Mouse (Mus musculus): ENCODE results near the gene Cnot11. TPM values are rescaled to one million over a fixed set of nuclear protein-coding genes. Genes with fewer than 3 reads are reported as not detected.
A peak's percentile ranks its signal among the peaks of the same experiment; 100 is the strongest.

Cnot11 gene
- polyA plus RNA-seq, 1 experiment = 16.8 TPM

DNA sequence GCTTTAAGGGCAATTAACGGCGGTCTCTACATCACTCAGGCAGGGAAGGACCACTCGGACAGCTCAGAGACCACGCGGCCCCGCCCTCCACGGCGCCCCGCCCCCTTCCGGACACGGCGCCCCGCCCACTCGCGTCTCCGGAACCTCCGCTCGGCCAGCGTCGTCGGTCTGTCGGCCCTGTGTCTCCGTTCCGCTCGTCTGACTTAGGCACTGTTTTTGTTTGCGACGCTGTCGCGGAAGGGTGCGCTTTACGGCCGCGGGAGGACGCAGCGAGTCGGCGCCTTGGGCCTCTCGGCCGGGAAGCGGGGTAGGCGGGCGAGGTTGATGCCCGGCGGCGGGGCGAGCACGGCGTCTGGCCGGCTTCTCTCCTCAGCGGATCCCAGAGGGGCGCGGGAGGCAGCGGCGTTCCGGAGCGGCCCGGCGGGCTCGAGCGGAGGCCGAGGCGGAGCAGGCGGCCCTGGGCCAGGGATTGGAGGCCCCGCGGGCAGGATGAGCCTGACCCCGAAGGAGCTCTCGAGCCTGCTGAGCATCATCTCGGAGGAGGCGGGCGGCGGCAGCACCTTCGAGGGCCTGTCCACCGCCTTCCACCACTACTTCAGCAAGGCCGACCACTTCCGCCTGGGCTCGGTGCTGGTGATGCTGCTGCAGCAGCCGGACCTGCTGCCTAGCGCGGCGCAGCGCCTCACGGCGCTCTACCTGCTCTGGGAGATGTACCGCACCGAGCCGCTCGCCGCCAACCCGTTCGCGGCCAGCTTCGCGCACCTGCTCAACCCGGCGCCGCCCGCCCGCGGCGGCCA lies 921 bp downstream of the Cnot11 start:
- Histone ChIP-seq H3K4me3 (peak overlapping the region; percentile 41), H3K4me2 (ENCODE audit: low read depth) (peak overlapping the region; percentile 98), H3K36me3 (ENCODE audit: control insufficient read depth, insufficient read depth) (peaks cover 24% of the 10 kb centered on the region), H3K27me3 (ENCODE audit: control insufficient read depth, insufficient read depth, insufficient read length) (no peaks in the 10 kb centered on the region), H3ac (ENCODE audit: control insufficient read depth, insufficient read length) (peak overlapping the region; percentile 60), H3K79me2 (ENCODE audit: control insufficient read depth, insufficient read depth) (peaks cover 14% of the 10 kb centered on the region)
- TF ChIP-seq POLR2A (IDR thresholded peaks at IDR 0.05; ENCODE audit: insufficient read length, low read depth) (peak; percentile 78), TCF12 (IDR thresholded peaks at IDR 0.05; ENCODE audit: insufficient read depth, poor library complexity, severe bottlenecking) (no peak), MYOD1 (IDR thresholded peaks at IDR 0.05; ENCODE audit: control insufficient read depth in 1 of 3, insufficient read length in 2 of 3, low read depth in 2 of 3) (peak in 1 of 3 experiments; percentile 3), USF1 (IDR thresholded peaks at IDR 0.05; ENCODE audit: low read depth) (no peak), E2F4 (IDR thresholded peaks at IDR 0.05; ENCODE audit: insufficient read depth) (no peak), POLR2AphosphoS2 (IDR thresholded peaks at IDR 0.05; ENCODE audit: insufficient read length, low read depth) (peak; percentile 63), REST (IDR thresholded peaks at IDR 0.05; ENCODE audit: insufficient read depth, insufficient read length) (no peak), TCF3 (IDR thresholded peaks at IDR 0.05; ENCODE audit: insufficient read length, low read depth) (no peak), CEBPB (IDR thresholded peaks at IDR 0.05; ENCODE audit: insufficient read depth, poor library complexity, severe bottlenecking) (no peak), MAX (IDR thresholded peaks at IDR 0.05; ENCODE audit: low read depth) (no peak), MYOG (IDR thresholded peaks at IDR 0.05; ENCODE audit: control insufficient read depth in 1 of 3, insufficient read depth in 1 of 3, insufficient read length in 2 of 3, low read depth in 2 of 3) (peak in 1 of 3 experiments; percentile 42), SRF (IDR thresholded peaks at IDR 0.05; ENCODE audit: control insufficient read depth, insufficient read length, low read depth) (no peak)

DNA sequence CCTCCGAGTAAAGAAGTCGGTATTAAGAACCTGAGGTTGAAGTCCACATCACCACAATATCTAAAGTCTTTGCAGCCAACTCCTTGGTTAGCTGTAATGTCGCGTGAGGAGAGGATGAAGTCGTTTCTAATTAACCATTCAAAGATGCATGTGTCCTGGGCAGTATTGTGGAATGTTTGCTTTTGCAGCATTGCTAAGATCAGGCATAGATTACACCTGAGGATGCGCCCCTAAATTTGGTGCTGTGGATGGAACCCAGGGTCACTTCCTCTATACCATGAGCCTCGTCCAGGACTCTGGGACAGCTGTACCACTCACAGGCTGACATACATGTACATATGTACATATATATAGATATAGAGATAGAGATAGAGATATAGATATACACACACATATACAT lies 1.9 kb downstream of the Cnot11 start:
- peak overlapping the region; percentile 98 for H3K4me2 ChIP-seq (ENCODE audit: low read depth)
- TF ChIP-seq MYOG (IDR thresholded peaks at IDR 0.05; ENCODE audit: control insufficient read depth in 1 of 3, insufficient read depth in 1 of 3, insufficient read length in 2 of 3, low read depth in 2 of 3) = no peak
- no peak for TF ChIP-seq USF1 (IDR thresholded peaks at IDR 0.05; ENCODE audit: low read depth)
- TF ChIP-seq TCF3 (IDR thresholded peaks at IDR 0.05; ENCODE audit: insufficient read length, low read depth) = no peak
- no peak for TF ChIP-seq E2F4 (IDR thresholded peaks at IDR 0.05; ENCODE audit: insufficient read depth)
- no peak for TF ChIP-seq POLR2A (IDR thresholded peaks at IDR 0.05; ENCODE audit: insufficient read length, low read depth)
- peak overlapping the region; percentile 60 for H3ac ChIP-seq (ENCODE audit: control insufficient read depth, insufficient read length)
- H3K4me3 ChIP-seq = peak overlapping the region; percentile 41
- peaks cover 27% of the 10 kb centered on the region for H3K36me3 ChIP-seq (ENCODE audit: control insufficient read depth, insufficient read depth)
- H3K79me2 ChIP-seq (ENCODE audit: control insufficient read depth, insufficient read depth) = peaks cover 14% of the 10 kb centered on the region
- no peaks in the 10 kb centered on the region for H3K27me3 ChIP-seq (ENCODE audit: control insufficient read depth, insufficient read depth, insufficient read length)

DNA sequence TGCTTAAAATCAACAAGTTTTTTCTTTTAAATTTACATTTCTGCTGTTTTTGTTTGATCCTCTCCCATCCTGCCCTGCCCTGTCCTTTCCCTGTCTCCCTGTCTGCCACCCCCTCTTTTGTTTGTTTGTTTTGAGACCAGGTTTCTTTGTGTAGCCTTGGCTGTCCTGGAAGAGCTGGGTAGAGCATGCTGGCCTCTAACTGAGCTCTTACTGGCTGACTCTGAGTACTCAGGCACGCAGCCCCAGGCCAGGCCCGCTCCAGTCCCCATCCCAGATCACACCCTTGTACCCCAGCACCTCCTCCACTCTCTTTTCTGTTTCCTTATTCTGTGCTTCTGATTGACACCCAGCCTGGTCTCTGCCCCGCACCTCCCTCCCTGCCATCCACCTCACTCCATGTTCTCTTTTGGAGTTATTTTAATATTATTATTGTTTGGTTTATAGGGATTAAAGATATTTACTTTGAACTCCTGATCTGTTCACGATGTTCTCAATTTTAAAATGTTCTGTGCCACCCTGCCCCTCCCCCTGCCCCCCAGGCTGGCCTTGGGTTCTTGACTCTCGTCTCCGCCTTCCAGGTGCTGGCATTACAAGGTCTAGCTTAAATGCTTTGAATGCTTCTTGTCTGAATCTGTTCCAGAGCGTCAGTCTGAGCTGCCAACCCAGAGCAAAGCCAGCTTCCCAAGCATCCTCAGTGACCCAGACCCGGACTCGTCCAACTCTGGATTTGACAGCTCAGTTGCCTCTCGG lies 3.0 kb downstream of the Cnot11 start:
- H3K27me3 ChIP-seq (ENCODE audit: control insufficient read depth, insufficient read depth, insufficient read length) = no peaks in the 10 kb centered on the region
- H3K36me3 ChIP-seq (ENCODE audit: control insufficient read depth, insufficient read depth) = peaks cover 33% of the 10 kb centered on the region
- H3K4me2 ChIP-seq (ENCODE audit: low read depth) = peak overlapping the region; percentile 24
- peaks cover 14% of the 10 kb centered on the region for H3K79me2 ChIP-seq (ENCODE audit: control insufficient read depth, insufficient read depth)
- no peak overlapping the region for H3ac ChIP-seq (ENCODE audit: control insufficient read depth, insufficient read length)
- TF ChIP-seq CEBPB (IDR thresholded peaks at IDR 0.05; ENCODE audit: insufficient read depth, poor library complexity, severe bottlenecking) (no peak), MAX (IDR thresholded peaks at IDR 0.05; ENCODE audit: low read depth) (no peak), MYOG (IDR thresholded peaks at IDR 0.05; ENCODE audit: control insufficient read depth in 1 of 3, insufficient read depth in 1 of 3, insufficient read length in 2 of 3, low read depth in 2 of 3) (no peak), USF1 (IDR thresholded peaks at IDR 0.05; ENCODE audit: low read depth) (no peak), REST (IDR thresholded peaks at IDR 0.05; ENCODE audit: insufficient read depth, insufficient read length) (no peak), E2F4 (IDR thresholded peaks at IDR 0.05; ENCODE audit: insufficient read depth) (no peak), POLR2AphosphoS2 (IDR thresholded peaks at IDR 0.05; ENCODE audit: insufficient read length, low read depth) (no peak), SRF (IDR thresholded peaks at IDR 0.05; ENCODE audit: control insufficient read depth, insufficient read length, low read depth) (no peak), MYOD1 (IDR thresholded peaks at IDR 0.05; ENCODE audit: control insufficient read depth in 1 of 3, insufficient read length in 2 of 3, low read depth in 2 of 3) (no peak)
- no peak overlapping the region for H3K4me3 ChIP-seq

DNA sequence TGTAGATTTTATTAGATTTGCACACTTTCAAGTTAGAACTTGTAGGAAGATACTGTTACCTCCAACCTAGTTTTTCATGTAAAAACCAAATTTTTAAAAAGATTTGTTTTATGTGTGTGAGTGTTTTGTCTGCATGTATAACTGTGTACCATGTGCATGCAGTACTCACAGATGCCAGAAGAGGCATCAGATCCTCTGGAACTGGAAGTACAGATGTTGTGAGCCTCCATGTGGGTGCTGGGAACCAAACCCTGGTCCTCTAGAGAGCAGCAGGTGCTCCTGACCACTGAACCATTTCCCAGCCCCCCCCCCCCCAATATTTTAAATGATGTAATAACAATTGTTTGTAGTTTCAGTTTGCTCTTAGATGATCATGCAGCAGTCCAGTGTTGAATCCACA lies 5.8 kb downstream of the Cnot11 start:
- Histone ChIP-seq H3K36me3 (ENCODE audit: control insufficient read depth, insufficient read depth) (peaks cover 49% of the 10 kb centered on the region), H3ac (ENCODE audit: control insufficient read depth, insufficient read length) (no peak overlapping the region), H3K4me3 (no peak overlapping the region), H3K79me2 (ENCODE audit: control insufficient read depth, insufficient read depth) (peaks cover 14% of the 10 kb centered on the region), H3K4me2 (ENCODE audit: low read depth) (no peak overlapping the region), H3K27me3 (ENCODE audit: control insufficient read depth, insufficient read depth, insufficient read length) (no peaks in the 10 kb centered on the region)
- no peak for TF ChIP-seq USF1 (IDR thresholded peaks at IDR 0.05; ENCODE audit: low read depth)
- TF ChIP-seq E2F4 (IDR thresholded peaks at IDR 0.05; ENCODE audit: insufficient read depth) = no peak
- no peak for TF ChIP-seq POLR2A (IDR thresholded peaks at IDR 0.05; ENCODE audit: insufficient read length, low read depth)
- TF ChIP-seq MAX (IDR thresholded peaks at IDR 0.05; ENCODE audit: low read depth) = no peak
- no peak for TF ChIP-seq TCF3 (IDR thresholded peaks at IDR 0.05; ENCODE audit: insufficient read length, low read depth)
- no peak for TF ChIP-seq REST (IDR thresholded peaks at IDR 0.05; ENCODE audit: insufficient read depth, insufficient read length)
- TF ChIP-seq TCF12 (IDR thresholded peaks at IDR 0.05; ENCODE audit: insufficient read depth, poor library complexity, severe bottlenecking) = no peak
- TF ChIP-seq SRF (IDR thresholded peaks at IDR 0.05; ENCODE audit: control insufficient read depth, insufficient read length, low read depth) = no peak
- no peak for TF ChIP-seq MYOD1 (IDR thresholded peaks at IDR 0.05; ENCODE audit: control insufficient read depth in 1 of 3, insufficient read length in 2 of 3, low read depth in 2 of 3)
- TF ChIP-seq POLR2AphosphoS2 (IDR thresholded peaks at IDR 0.05; ENCODE audit: insufficient read length, low read depth) = no peak
- no peak for TF ChIP-seq MYOG (IDR thresholded peaks at IDR 0.05; ENCODE audit: control insufficient read depth in 1 of 3, insufficient read depth in 1 of 3, insufficient read length in 2 of 3, low read depth in 2 of 3)
- no peak for TF ChIP-seq CEBPB (IDR thresholded peaks at IDR 0.05; ENCODE audit: insufficient read depth, poor library complexity, severe bottlenecking)
